Mouse (Mus musculus) forebrain, postnatal 0 days (tissue): ENCODE data around the gene Parg. TPM values are rescaled to one million over a fixed set of nuclear protein-coding genes. Genes with fewer than 3 reads are reported as not detected.
"Not testable (repeated sequence)": the region's sequence is repeated elsewhere in the genome, so short reads cannot be mapped to it uniquely, and the experiment has no call there.

Source experiments
- ATAC-seq: fragments of 200-750 bp; cut with Nextera tagmentation; 2 replicates; pipeline ENCODE4 v1.8.0; 2017; ENCODE audit warnings: mild to moderate bottlenecking, moderate library complexity
- DNase-seq: peaks from one replicate; pipeline ENCODE4 v3.0.0-alpha.2; 2015
- H3K27ac ChIP-seq: fragments of 300-500 bp; sonication (generic); 2 replicates; pipeline ENCODE4 v1.5.1; 2014; ENCODE audit warnings: low read depth, mild to moderate bottlenecking, antibody characterized with exemption, low read length, moderate library complexity, mixed read lengths
- H3K27me3 ChIP-seq: fragments of 300-500 bp; sonication (generic); 2 replicates; pipeline ENCODE4 v1.6.1; 2014; ENCODE audit warnings: mild to moderate bottlenecking, low read length, mixed read lengths; ENCODE audit not compliant: insufficient read depth
- H3K36me3 ChIP-seq: fragments of 300-500 bp; sonication (generic); 2 replicates; pipeline ENCODE4 v1.6.1; 2014; ENCODE audit warnings: mild to moderate bottlenecking, moderate library complexity; ENCODE audit not compliant: insufficient read depth
- H3K4me1 ChIP-seq: fragments of 300-500 bp; sonication (generic); 2 replicates; pipeline ENCODE4 v1.6.1; 2014; ENCODE audit warnings: antibody characterized with exemption; ENCODE audit not compliant: insufficient read depth
- H3K4me2 ChIP-seq: fragments of 300-500 bp; sonication (generic); 2 replicates; pipeline ENCODE4 v1.6.1; 2014; ENCODE audit warnings: low read depth, mild to moderate bottlenecking, moderate library complexity
- H3K4me3 ChIP-seq: fragments of 300-500 bp; sonication (generic); 2 replicates; pipeline ENCODE4 v1.5.1; 2014; ENCODE audit warnings: low read depth, low read length, mixed read lengths
- H3K9ac ChIP-seq: fragments of 300-500 bp; sonication (generic); 2 replicates; pipeline ENCODE4 v1.6.1; 2014; ENCODE audit warnings: mild to moderate bottlenecking
- H3K9me3 ChIP-seq: fragments of 300-500 bp; sonication (generic); 2 replicates; pipeline ENCODE4 v1.6.1; 2016; ENCODE audit warnings: low read length
- CTCF ChIP-seq: sonication (generic); IDR thresholded peaks from 2 replicates; pipeline ENCODE4 v1.5.1; 2016; ENCODE audit warnings: antibody characterized with exemption, control low read depth, low read depth
- WGBS: fragments of 180-500 bp; shearing (Covaris S2); extraction: QIAGEN DNeasy Blood & Tissue Kit; methylation state at CpG from one replicate; pipeline ENCODE4 v1.1.7; 2014; 5-methylcytosine and 5-hydroxymethylcytosine counted together
- polyA plus RNA-seq: library from polyadenylated mRNA; unstranded; fragments of >200 nt; fragmentation: Nextera tagmentation; extraction: Ambion mirVana; gene quantifications from 2 replicates; pipeline ENCODE4 v1.2.1, GENCODE M21; 2015
- total RNA-seq: library from RNA; depleted of rRNA; stranded (reverse); fragments of >200 nt; gene quantifications from 2 replicates; pipeline ENCODE4 v1.2.3, GENCODE M21; 2014

The Parg gene
- total and polyA plus RNA-seq, 2 experiments from 2014 or later: 28.9 to 56.0 TPM

GRCm38 (mm10) chr14:32166062-32166441 lies 35.7 kb upstream of the Parg start:
- TF ChIP-seq CTCF: no peak
- no peak overlapping the region for H3K27ac ChIP-seq
- WGBS: 79% methylated on average over 2 of the region's 2 CpGs
- H3K4me2 ChIP-seq: 0 out of 2 replicates have a peak overlapping the region, but pooled peaks have one; percentile 93
- no peaks in the 10 kb centered on the region for H3K36me3 ChIP-seq
- H3K9ac ChIP-seq: no peak overlapping the region
- no peak for ATAC-seq
- no peak for DNase-seq
- peak overlapping the region; percentile 40 for H3K4me3 ChIP-seq
- no peaks in the 10 kb centered on the region for H3K27me3 ChIP-seq
- peaks cover 7% of the 10 kb centered on the region; the same call in 1 of the 2 replicates for H3K4me1 ChIP-seq
- H3K9me3 ChIP-seq: no peaks in the 10 kb centered on the region

- ATAC-seq (no peak), DNase-seq (no peak)
- H3K27ac ChIP-seq: no peak overlapping the region
- no peaks in the 10 kb centered on the region for H3K36me3 ChIP-seq
- no peak overlapping the region for H3K4me2 ChIP-seq
- H3K4me3 ChIP-seq: no peak overlapping the region
- no peak for TF ChIP-seq CTCF
- WGBS: 73% methylated on average over 1 of the region's 1 CpGs
- H3K9me3 ChIP-seq: no peaks in the 10 kb centered on the region
- H3K27me3 ChIP-seq: no peaks in the 10 kb centered on the region
- H3K4me1 ChIP-seq: peaks cover 6% of the 10 kb centered on the region; the same call in 1 of the 2 replicates
- no peak overlapping the region for H3K9ac ChIP-seq
Observed at GRCm38 (mm10) chr14:32166840-32167239, 34.9 kb upstream of the Parg start.

DNA sequence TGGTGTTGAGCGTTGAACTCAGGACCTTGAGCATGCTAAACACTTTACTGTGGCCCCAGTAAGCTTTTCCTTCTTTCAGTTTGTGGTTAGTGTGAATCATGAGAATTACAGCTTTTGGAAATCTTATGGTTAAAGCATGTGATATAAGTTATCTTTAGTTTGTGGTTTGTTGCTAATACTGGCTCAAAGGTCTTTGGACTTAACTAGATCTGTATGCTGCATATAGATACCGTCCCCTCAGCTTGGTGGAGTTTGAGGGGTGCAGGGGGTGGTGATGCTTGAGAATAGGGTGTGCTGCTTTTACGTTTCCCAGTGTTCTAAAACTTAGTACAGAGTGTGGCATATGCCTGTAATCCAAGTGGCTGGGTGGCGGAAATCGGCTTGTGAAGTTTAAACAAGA lies 34.4 kb upstream of the Parg start:
- WGBS: 92% methylated on average over 5 of the region's 5 CpGs
- Histone ChIP-seq H3K4me3 (no peak overlapping the region), H3K9me3 (no peaks in the 10 kb centered on the region), H3K9ac (no peak overlapping the region), H3K36me3 (no peaks in the 10 kb centered on the region), H3K4me2 (no peak overlapping the region), H3K27ac (no peak overlapping the region), H3K27me3 (no peaks in the 10 kb centered on the region), H3K4me1 (peaks cover 6% of the 10 kb centered on the region; the same call in 1 of the 2 replicates)
- TF ChIP-seq CTCF: no peak
- ATAC-seq (no peak), DNase-seq (no peak)

DNA sequence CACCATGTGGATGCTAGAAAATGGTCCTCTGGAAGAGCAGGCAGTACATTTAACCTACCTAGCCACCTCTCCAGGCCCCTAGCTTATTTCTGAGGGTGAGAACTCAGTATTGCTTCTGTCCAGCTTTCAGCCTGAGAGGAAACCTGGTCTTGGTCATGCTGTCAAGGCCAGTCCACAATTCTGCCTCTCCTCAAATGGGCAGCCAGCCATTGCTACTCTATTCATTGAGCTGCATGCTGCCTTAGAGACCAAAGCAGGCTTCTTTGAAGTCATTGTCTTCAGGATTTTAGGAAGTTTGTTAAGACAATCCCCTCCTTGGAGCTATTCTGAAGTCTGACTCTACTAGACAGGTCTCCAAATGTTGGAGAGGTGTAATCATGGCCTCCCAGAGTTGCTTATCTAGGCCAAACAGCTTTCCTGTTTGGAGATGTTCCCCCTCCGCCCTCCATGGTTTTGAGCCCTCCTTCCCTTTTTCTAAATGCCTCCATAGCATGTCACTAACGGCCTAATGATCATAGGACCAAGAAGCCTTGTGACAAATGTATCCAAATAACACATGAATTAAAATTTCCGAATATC lies 33.0 kb upstream of the Parg start:
- TF ChIP-seq CTCF: no peak
- H3K4me2 ChIP-seq: no peak overlapping the region
- no peaks in the 10 kb centered on the region for H3K9me3 ChIP-seq
- no peak overlapping the region for H3K9ac ChIP-seq
- DNase-seq (no peak), ATAC-seq (no peak)
- WGBS: 70% methylated on average over 3 of the region's 3 CpGs
- peaks cover 6% of the 10 kb centered on the region; the same call in 1 of the 2 replicates for H3K4me1 ChIP-seq
- no peak overlapping the region for H3K27ac ChIP-seq
- H3K36me3 ChIP-seq: peaks cover 12% of the 10 kb centered on the region
- H3K27me3 ChIP-seq: no peaks in the 10 kb centered on the region
- H3K4me3 ChIP-seq: no peak overlapping the region

DNA sequence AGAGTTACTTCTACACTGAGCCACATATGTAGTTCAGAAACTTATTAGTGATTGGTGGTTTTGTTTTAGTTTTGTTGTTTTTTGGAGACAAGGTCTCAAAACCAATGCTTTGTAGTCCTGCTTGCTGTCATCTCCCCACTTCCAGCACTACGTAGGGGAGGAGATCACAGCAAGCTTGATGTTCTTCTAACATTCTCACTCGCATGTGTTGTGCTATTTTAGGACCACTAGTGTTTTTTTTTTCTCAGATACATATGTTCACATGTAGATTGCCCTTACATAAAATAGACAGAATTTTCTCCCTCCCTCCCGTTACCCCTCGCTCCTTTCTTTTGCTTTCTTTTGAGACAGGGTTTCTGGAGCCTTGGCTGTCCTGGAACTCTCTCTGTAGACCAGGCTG lies 31.6 kb upstream of the Parg start:
- Histone ChIP-seq H3K27ac (no peak overlapping the region), H3K4me1 (peaks cover 6% of the 10 kb centered on the region; the same call in 1 of the 2 replicates), H3K4me2 (no peak overlapping the region), H3K9ac (no peak overlapping the region), H3K36me3 (peaks cover 18% of the 10 kb centered on the region), H3K9me3 (no peaks in the 10 kb centered on the region), H3K27me3 (no peaks in the 10 kb centered on the region), H3K4me3 (no peak overlapping the region)
- WGBS: 76% methylated on average over 4 of the region's 4 CpGs
- ATAC-seq (peak; percentile 59; the same call in 1 of the 2 replicates), DNase-seq (no peak)
- TF ChIP-seq CTCF: no peak

GRCm38 (mm10) chr14:32175310-32175709 lies 26.4 kb upstream of the Parg start:
- DNase-seq (no peak), ATAC-seq (no peak)
- Histone ChIP-seq H3K4me2 (no peak overlapping the region), H3K27ac (no peak overlapping the region), H3K27me3 (no peaks in the 10 kb centered on the region), H3K4me1 (no peaks in the 10 kb centered on the region), H3K4me3 (no peak overlapping the region), H3K36me3 (peaks cover 37% of the 10 kb centered on the region), H3K9me3 (no peaks in the 10 kb centered on the region), H3K9ac (no peak overlapping the region)
- WGBS: 92% methylated on average over 2 of the region's 2 CpGs
- TF ChIP-seq CTCF: no peak

DNA sequence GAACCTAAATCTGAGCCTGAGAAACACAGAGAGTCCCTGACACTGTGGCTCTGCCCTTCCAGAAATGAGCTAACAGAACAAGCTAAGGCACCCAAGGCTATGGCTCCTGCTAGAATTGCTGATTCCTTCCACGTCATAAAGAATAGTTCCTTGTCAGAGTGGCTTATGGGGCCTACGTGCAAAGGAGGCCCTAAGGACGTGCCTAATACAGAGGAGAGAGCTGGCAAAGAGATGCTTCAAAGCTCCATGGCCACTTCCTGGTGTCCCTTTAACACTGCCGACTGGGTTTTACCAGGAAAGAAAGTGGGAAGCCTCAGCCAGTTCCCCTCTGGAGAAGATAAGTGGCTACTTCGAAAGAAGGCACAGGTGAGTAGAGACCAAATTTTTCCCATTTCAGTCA lies 25.2 kb upstream of the Parg start:
- WGBS: 89% methylated on average over 4 of the region's 5 CpGs

More for the DNA sequence above, 25.2 kb upstream of the Parg start:
- ATAC-seq, H3K4me1 ChIP-seq, H3K4me2 ChIP-seq, H3K27ac ChIP-seq, H3K27me3 ChIP-seq, H3K9ac ChIP-seq, DNase-seq, H3K4me3 ChIP-seq, H3K9me3 ChIP-seq: not testable (repeated sequence)
- peaks cover 49% of the 10 kb centered on the region for H3K36me3 ChIP-seq
